Mouse (Mus musculus) thymus, postnatal 10 days (tissue): ENCODE results near the gene Sgpl1.

Source experiments
- DNase-seq, 2 experiments: peaks; one replicate each; pipeline ENCODE4 v3.0.0; 2021; ENCODE audit warnings: low spot score in 2 of 2

Sgpl1 gene

DNA sequence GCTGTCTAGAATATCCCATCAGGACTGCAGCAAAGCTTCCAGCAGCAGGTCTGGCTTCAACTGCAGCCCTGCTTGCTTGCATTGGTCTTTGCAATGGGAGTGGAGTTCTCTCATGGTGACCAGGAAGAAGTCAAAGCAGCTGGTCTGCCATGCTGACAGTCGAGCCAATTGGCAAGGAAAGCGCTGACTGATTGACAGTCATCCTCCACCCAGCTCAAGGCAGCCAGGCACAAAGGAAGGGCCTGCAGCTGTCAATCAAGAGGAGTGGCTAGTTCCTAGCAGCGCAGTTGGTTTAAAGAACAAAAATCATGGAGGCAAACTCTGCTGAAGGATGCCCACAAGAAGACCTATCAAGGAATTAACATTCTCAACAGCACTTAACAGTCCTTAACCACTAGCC is 61.0 kb downstream of the Sgpl1 start:
- no peak for DNase-seq

GRCm38 (mm10) chr10:61085364-61085763 is 62.1 kb downstream of the Sgpl1 start:
- DNase-seq: no peak

GRCm38 (mm10) chr10:61080931-61081255 is 66.6 kb downstream of the Sgpl1 start:
- no peak for DNase-seq

DNA sequence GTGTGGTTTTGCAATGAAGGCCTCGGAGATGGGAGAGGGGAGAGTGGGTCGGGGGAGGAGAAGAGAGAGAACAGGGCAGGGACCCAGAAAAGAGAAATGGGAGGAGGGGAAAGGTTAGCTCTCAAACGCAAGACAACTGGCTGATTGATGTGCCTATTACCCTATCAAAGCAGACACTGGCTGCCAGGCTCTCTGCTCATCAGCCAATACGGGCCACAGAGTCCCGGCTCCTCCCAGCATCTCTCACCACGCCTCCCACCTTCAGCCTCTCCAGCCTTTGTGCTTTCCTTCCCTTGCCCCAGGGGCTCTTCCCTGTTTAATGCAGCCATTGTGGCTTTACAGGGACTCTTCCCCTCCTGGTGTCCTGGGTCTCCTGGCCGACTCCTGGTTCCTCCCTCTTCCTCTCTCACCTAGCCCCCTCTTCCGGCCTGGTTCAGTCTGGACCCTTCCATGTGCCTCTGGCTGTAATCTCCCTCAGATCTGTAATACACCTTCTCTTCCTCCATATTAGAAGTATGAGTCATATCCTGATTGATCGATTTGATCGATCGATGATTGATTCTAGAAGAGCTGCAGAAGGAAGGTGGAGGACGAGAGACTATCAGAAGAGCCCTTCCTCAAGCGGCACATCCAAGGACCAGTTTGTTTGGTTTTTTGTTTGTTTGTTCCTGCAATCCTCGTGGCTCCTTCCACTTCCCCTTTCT is 67.1 kb downstream of the Sgpl1 start:
- peak; percentile 33 to 43 for DNase-seq

DNA sequence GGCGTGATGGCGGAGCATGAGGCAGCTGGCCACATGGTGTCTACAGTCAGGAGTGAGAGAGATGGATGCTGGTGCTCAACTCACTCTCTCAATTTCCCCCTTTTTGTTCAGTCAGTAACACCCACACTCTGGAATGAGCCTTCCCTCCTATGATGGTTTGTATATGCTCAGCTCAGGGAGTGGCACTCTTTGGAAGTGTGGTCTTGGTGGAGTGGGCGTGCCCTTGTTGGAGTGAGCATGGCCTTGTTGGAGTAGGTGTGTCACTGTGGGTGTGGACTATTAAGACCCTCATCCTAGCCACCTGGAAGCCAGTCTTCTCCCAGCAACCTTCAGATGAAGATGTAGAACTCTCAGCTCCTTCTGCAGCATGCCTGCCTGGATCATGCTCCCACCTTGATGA is 71.9 kb downstream of the Sgpl1 start:
- DNase-seq: no peak

DNA sequence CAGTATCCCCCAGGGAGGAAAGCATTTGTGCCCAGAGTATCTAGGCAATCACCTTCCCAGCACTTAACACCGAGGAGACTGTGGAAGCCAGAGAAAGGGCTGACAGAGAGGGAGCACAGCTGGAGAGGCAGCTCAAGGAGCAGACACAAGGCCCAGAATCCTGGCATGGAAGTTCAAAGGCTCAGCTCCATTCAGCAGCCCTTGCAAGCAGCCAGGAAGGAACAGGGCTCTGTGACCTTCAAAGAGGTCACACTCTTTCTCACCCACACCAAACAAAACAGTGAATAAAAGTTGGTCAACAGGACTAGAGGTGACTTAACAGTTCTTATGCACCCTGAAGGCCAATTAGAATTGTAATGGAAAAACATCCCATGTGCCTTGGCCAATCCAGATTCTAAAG is 72.9 kb downstream of the Sgpl1 start:
- DNase-seq: no peak

DNA sequence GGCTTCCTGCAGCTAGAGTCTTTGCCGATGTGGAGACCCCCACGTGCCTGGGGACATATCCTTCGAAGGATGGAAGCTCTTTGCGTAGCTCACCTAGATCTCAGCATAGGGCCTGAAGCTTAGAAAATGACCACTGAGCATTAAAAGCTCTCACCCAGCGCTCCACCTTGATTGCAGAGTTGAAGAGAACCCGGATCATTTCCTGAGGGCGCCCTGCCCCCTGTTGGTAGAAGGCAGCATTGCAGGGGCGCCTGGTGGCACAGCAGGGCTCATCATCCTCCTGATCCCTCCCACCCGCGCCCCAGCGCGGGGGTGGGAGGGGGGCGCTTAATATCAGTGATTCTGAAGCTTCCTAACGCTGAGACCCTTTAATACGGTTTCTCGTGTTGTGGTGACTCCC is 75.2 kb downstream of the Sgpl1 start:
- peak; percentile 7 to 54 for DNase-seq

DNA sequence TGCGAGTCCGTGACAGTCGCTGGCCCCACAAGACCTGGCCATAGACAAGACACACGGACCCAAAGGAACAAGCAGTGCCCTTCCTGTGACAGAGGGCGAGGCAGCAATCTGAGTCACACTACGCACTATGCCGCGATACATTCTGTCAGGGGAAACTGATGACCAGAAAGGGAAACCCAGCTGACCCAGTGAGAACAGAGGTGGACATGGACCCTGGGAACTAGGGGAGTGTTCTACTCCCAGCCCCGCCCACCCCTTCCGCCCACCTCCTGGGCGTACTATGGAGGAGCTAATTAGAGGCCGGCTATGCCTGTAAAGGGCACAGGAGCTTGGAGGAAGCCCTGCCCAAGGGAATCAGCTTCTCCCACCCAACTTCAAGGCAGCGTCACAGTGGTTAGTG is 78.3 kb downstream of the Sgpl1 start:
- DNase-seq: no peak

DNA sequence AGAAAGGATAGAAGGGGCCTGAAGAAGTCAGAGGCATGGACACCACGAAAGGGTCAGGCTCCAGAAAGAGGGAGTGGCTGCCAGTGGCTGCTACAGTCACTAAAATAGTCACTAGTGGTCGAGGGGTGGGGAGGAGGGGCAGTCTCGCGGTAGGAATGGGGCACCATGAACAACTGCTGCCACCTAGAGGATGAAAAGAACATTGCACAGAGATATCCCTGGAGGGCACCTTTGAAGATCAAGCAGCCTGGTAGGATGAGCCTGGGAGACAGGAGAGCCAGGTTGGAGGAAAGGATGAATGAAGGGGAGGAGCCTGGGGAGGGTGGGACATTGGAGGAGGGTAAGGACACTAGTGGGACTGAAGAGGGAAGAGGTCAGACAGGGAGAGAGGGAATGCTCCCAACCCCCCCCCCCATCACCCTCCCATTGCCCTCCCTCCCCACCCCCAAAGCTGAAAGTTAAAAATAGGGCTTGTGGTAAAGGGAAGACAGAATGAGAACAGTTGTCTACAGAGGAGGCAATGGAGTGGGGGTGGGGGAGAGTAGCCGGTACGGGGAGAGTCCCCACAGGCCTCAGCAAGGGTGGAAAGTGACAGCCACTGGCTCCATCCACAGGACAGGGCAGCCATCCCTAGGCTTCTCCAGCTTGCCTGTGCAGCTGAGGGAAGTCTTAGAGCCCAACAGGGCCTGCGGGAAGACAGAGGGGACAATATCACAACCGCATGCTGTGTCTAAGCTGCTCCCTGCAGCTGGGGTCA is 78.9 kb downstream of the Sgpl1 start:
- DNase-seq: peak in 1 of 2 experiments; percentile 63

DNA sequence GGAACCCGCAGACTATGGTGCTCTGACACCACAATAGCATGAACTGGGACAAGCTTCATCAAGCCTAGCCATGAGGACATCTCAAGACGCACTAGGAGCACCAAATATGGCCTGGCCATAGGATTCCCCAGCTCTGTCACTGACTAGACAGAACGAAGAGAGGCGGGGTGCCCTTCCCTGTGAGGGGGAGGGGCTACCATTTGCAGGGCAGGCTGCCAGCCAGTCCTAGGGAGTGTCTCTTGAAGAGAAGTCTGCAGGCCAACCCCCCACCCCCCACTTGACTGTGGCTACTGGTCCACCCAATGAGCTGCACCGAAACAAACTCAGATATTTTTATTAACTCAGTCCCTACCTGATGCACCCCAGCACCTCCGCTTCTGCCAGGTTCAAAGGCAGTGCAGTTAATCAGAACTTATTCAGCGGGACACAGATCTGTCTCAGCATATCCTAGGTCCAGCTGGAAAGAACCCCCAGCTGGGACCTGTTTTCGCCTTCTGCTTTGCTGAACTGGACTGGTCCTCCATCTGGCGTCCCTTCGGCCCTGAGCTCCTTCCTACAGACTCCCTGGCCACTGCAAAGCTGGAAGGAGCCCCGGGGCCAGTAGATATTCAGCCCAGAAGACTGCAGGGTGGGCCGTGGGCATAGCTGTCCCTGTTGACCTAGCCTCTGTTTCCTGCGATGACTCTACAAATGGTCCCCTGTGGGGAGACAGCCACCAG is 82.1 kb downstream of the Sgpl1 start:
- DNase-seq: no peak

DNA sequence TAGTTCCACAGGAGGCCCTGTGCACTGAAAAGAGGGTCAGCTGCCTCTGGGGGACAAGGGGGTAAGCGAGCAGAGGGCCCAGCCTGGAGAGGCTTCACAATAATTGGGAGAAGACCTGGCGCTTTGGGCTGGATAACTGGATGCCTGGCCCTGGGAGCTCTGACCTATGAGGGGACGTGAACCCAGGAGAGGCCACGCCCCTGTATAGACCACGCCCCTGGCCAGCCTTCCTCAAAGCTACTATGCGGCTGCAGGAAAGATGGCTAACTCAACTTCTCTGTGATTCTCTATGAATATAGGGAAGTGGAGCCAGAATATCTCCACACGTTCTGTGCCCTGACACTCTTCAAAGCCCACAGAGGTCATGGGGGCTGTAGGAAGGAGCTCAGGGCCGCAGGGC is 82.9 kb downstream of the Sgpl1 start:
- DNase-seq: no peak

DNA sequence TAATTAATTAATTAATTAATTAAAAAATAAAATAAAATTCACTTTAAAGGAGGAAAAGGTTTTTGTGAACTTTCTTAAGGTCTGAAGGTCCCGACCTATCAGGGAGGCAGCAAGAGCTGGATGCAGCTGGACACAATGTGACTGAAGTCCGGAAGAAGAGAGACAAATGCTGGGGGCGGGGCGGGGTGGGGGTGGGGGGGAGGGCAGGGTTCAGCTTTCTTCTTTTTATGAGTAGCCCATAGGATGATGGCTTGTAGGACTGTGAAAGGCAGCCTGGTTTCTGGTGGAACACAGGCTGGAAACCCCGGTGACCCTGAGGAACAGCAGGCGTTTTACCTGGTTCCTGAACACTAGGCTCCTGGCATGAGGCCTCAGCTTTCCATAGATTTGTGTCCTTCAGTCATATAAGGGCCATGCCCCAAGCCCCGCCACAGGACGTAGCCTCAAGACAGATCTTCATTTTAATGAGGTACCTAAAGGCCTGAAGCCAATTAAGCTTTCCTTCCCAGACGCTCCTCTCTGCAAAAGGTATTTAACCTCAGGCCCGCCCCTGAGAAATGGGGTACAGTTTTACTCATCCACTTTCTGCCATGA is 84.1 kb downstream of the Sgpl1 start:
- no peak for DNase-seq

GRCm38 (mm10) chr10:61059543-61060110 is 87.9 kb downstream of the Sgpl1 start:
- DNase-seq: no peak

- no peak for DNase-seq
Measured at GRCm38 (mm10) chr10:61059101-61059500, 88.4 kb downstream of the Sgpl1 start.

DNA sequence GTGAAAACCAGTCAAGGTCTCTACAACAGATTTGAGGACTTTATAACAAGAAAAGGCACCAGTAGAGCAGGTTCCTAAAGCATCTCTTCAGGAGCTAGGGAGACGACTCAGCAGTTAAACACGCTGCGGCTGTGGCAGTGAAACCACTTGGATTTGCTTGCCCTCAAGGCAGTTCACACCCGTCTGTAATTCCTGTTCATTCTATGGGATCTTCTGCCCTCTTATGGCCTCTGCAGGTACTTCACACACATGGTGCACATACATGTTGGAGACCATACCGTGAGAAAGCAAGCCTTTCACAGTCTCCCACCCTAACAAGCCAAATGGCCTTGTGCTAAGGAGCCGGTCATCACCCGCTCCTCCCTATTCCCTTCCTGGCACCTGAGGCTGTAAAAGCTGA is 90.8 kb downstream of the Sgpl1 start:
- no peak for DNase-seq

GRCm38 (mm10) chr10:61051993-61052613 is 95.4 kb downstream of the Sgpl1 start:
- peak in 1 of 2 experiments; percentile 61 for DNase-seq
